Mouse (Mus musculus): ENCODE data around the gene Igfbp6.

DNA sequence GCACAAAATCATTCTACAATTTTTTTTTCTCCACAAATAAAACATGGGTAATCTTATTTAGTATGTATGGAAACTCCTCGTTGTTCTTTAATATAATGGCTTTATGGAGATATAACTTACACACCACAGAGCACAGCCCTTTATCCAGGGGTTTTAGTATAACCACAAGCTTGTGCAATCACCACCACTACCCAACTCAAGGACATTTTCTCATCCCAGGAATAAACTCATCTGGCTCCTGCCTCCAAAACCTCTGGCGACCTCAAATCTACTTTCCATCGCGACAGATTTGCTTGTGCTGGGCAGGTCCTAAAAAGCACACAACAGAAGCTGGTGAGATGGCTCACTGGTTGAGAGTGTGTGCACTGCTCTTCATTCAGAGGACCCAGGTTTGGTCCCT is 49.5 kb downstream of the Igfbp6 start:
- TF ChIP-seq TAL1 (conservative IDR thresholded peaks at IDR 0.05; ENCODE audit: low read depth, low read length) (no peak), CTCF (IDR thresholded peaks at IDR 0.05; ENCODE audit: low read depth, low read length) (no peak), GATA2 (IDR thresholded peaks at IDR 0.05; ENCODE audit: borderline replicate concordance, low read depth, low read length) (no peak), GATA1 (IDR thresholded peaks at IDR 0.05; ENCODE audit: borderline replicate concordance, low read length) (no peak)

Measured in G1E (cell line).